Mouse (Mus musculus): ENCODE measurements around the gene Tmem256. TPM values are rescaled to one million over a fixed set of nuclear protein-coding genes. Genes with fewer than 3 reads are reported as not detected.
A peak's percentile ranks its signal among the peaks of the same experiment; 100 is the strongest.

Tmem256 gene
- total and polyA plus RNA-seq, 2 experiments = 284 to 353 TPM

- H3K79me2 ChIP-seq (ENCODE audit: control insufficient read depth, insufficient read depth, low read length) = no peaks in the 10 kb centered on the region
- 0 out of 2 replicates have a peak, but pooled peaks cover 3% of the 10 kb centered on the region for H3K27me3 ChIP-seq (ENCODE audit: control insufficient read depth, insufficient read depth, low read length)
- peak overlapping the region; percentile 90 for H3K9ac ChIP-seq (ENCODE audit: low read depth, low read length)
- peak overlapping the region; percentile 94 for H3K27ac ChIP-seq (replicated peaks; ENCODE audit: insufficient read depth, low read depth, low read length)
- no peak for TF ChIP-seq POLR2A (IDR thresholded peaks at IDR 0.05; ENCODE audit: extremely low read depth, insufficient read depth, low read length)
- no peak for TF ChIP-seq CTCF (IDR thresholded peaks at IDR 0.05; ENCODE audit: low read depth, low read length)
- peak; percentile 56 for DNase-seq (ENCODE audit: extremely low read depth, low read depth, low spot score)
- WGBS = under 1% methylated on average over 7 of the region's 7 CpGs
- H3K4me3 ChIP-seq (ENCODE audit: insufficient read depth, low read depth, low read length) = peak overlapping the region; percentile 94
- no peaks in the 10 kb centered on the region for H3K36me3 ChIP-seq (ENCODE audit: control insufficient read depth, insufficient read depth, low read length)
- peaks cover 2% of the 10 kb centered on the region for H3K4me1 ChIP-seq (ENCODE audit: control insufficient read depth, insufficient read depth, low read length)
These were observed 395 bp downstream of the Tmem256 start for GRCm38 (mm10) chr11:69838714-69839104.

DNA sequence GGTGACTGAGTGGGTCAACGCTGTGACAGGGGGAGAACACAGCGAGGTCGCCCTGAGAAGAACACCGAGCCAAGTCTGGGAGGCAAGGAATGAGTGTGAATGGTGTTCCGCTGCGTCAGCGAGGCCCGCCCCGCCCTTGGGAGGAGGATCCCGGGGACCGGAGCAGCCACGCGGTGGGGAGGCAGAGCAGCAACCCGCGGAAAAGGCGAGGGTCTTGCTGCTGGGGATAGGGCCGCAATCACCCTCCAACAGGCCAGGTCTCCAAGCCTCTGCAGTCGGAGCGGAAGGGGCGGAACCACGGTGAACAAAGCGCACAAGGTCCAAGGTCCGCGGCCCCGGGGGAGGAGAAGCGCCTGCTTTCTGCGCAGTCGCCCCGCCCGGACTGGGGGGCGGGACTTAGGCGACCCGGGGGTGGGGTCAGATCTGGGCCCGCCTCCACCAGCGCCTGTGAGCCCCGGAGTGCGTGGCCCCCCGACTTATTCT is 7.9 kb downstream of the Tmem256 start, which contains the start of gene Plscr3:
Plscr3 (plus strand) TSS at position 179 of the 483 bp plus-strand sequence.
- no peak for TF ChIP-seq CTCF (IDR thresholded peaks at IDR 0.05; ENCODE audit: low read depth, low read length)
- TF ChIP-seq POLR2A (IDR thresholded peaks at IDR 0.05; ENCODE audit: extremely low read depth, insufficient read depth, low read length) = peak; percentile 96
- Histone ChIP-seq H3K27me3 (ENCODE audit: control insufficient read depth, insufficient read depth, low read length) (no peaks in the 10 kb centered on the region), H3K36me3 (ENCODE audit: control insufficient read depth, insufficient read depth, low read length) (no peaks in the 10 kb centered on the region; the same call in 1 of the 2 replicates), H3K79me2 (ENCODE audit: control insufficient read depth, insufficient read depth, low read length) (no peaks in the 10 kb centered on the region), H3K4me1 (ENCODE audit: control insufficient read depth, insufficient read depth, low read length) (peaks cover 8% of the 10 kb centered on the region), H3K9ac (ENCODE audit: low read depth, low read length) (peak within 1 kb of the TSS; percentile 79), H3K4me3 (ENCODE audit: insufficient read depth, low read depth, low read length) (peak within 1 kb of the TSS; percentile 66), H3K27ac (replicated peaks; ENCODE audit: insufficient read depth, low read depth, low read length) (peak within 1 kb of the TSS; percentile 89)
- under 1% methylated on average over 38 of the region's 38 CpGs for WGBS
- peak; percentile 89 for DNase-seq (ENCODE audit: extremely low read depth, low read depth, low spot score)

DNA sequence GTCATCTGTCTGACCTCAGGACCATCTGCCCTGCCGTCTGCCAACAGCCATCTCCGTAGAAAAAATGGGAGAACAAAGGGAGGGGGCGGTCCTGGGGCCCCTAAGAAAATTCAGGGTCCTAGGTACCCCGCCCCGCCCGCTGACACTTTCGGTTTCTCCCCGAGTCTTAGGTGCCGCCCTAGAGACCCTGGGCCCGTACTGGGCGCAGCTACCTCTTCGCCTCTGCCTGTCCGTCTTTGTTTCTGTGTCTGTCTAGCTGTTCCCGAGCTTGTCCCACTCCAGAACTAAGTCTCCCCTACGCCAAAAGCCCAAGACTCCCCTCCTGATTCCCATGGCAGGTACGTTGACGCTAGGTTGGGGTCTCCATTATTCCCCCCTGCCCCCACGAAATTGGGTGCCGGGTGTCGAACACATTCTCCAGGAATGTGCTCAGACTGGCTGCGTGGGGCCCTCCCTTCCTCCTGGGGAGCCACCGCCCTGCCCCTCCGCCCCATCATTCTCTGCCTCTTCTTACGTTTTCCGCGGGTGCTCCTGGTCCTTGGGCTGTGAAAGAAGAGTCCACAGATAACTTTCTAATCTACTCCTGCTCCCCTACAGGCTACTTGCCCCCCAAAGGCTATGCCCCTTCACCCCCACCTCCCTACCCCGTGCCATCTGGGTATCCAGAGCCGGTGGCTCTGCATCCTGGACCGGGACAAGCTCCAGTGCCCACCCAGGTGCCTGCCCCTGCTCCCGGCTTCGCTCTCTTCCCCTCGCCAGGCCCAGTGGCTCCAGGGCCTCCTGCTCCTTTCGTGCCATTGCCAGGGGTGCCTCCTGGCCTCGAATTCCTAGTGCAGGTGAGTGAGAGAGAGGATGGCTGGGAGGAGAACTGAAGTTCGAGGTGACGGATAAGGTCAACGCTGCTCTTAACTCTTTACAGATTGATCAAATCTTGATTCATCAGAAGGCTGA is 8.7 kb downstream of the Tmem256 start:
- 21% methylated on average over 37 of the region's 37 CpGs for WGBS
- Histone ChIP-seq H3K27ac (replicated peaks; ENCODE audit: insufficient read depth, low read depth, low read length) (peak overlapping the region; percentile 22), H3K4me1 (ENCODE audit: control insufficient read depth, insufficient read depth, low read length) (peaks cover 8% of the 10 kb centered on the region), H3K36me3 (ENCODE audit: control insufficient read depth, insufficient read depth, low read length) (no peaks in the 10 kb centered on the region; the same call in 1 of the 2 replicates), H3K4me3 (ENCODE audit: insufficient read depth, low read depth, low read length) (peak overlapping the region; percentile 66), H3K79me2 (ENCODE audit: control insufficient read depth, insufficient read depth, low read length) (no peaks in the 10 kb centered on the region), H3K9ac (ENCODE audit: low read depth, low read length) (peak overlapping the region; percentile 64), H3K27me3 (ENCODE audit: control insufficient read depth, insufficient read depth, low read length) (no peaks in the 10 kb centered on the region)
- no peak for DNase-seq (ENCODE audit: extremely low read depth, low read depth, low spot score)
- TF ChIP-seq CTCF (IDR thresholded peaks at IDR 0.05; ENCODE audit: low read depth, low read length) = no peak

DNA sequence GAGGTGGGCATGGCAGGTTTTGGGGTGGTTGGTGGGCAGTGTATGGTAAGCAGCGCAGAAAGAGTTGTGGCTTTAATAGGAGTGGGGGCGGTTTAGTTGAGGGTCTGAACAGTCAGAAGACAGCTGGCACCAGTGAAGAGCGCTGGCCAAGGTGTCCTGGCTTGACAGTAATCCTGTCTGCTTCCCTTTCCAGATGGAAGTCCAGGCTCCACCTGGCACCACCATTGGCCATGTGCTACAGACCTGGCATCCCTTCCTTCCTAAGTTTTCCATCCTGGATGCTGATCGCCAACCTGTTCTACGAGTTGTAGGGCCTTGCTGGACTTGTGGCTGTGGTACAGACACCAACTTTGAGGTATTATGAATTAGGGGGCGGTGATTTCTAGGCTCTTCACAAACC is 9.7 kb downstream of the Tmem256 start:
- H3K4me3 ChIP-seq (ENCODE audit: insufficient read depth, low read depth, low read length) = no peak overlapping the region
- DNase-seq (ENCODE audit: extremely low read depth, low read depth, low spot score) = no peak
- no peaks in the 10 kb centered on the region for H3K27me3 ChIP-seq (ENCODE audit: control insufficient read depth, insufficient read depth, low read length)
- H3K36me3 ChIP-seq (ENCODE audit: control insufficient read depth, insufficient read depth, low read length) = no peaks in the 10 kb centered on the region; the same call in 1 of the 2 replicates
- WGBS = over 99% methylated on average over 6 of the region's 6 CpGs
- H3K79me2 ChIP-seq (ENCODE audit: control insufficient read depth, insufficient read depth, low read length) = no peaks in the 10 kb centered on the region
- no peak overlapping the region for H3K27ac ChIP-seq (replicated peaks; ENCODE audit: insufficient read depth, low read depth, low read length)
- no peak for TF ChIP-seq CTCF (IDR thresholded peaks at IDR 0.05; ENCODE audit: low read depth, low read length)
- no peak for TF ChIP-seq POLR2A (IDR thresholded peaks at IDR 0.05; ENCODE audit: extremely low read depth, insufficient read depth, low read length)
- H3K9ac ChIP-seq (ENCODE audit: low read depth, low read length) = no peak overlapping the region
- H3K4me1 ChIP-seq (ENCODE audit: control insufficient read depth, insufficient read depth, low read length) = peaks cover 8% of the 10 kb centered on the region

- H3K27ac ChIP-seq (replicated peaks; ENCODE audit: insufficient read depth, low read depth, low read length) = 0 out of 2 replicates have a peak overlapping the region, but pooled peaks have one; percentile 17
- H3K36me3 ChIP-seq (ENCODE audit: control insufficient read depth, insufficient read depth, low read length) = no peaks in the 10 kb centered on the region; the same call in 1 of the 2 replicates
- 78% methylated on average over 9 of the region's 9 CpGs for WGBS
- no peaks in the 10 kb centered on the region for H3K27me3 ChIP-seq (ENCODE audit: control insufficient read depth, insufficient read depth, low read length)
- H3K79me2 ChIP-seq (ENCODE audit: control insufficient read depth, insufficient read depth, low read length) = no peaks in the 10 kb centered on the region
- TF ChIP-seq CTCF (IDR thresholded peaks at IDR 0.05; ENCODE audit: low read depth, low read length) (no peak), POLR2A (IDR thresholded peaks at IDR 0.05; ENCODE audit: extremely low read depth, insufficient read depth, low read length) (no peak)
- peaks cover 8% of the 10 kb centered on the region for H3K4me1 ChIP-seq (ENCODE audit: control insufficient read depth, insufficient read depth, low read length)
- H3K9ac ChIP-seq (ENCODE audit: low read depth, low read length) = no peak overlapping the region
- H3K4me3 ChIP-seq (ENCODE audit: insufficient read depth, low read depth, low read length) = no peak overlapping the region
- no peak for DNase-seq (ENCODE audit: extremely low read depth, low read depth, low spot score)
These were observed 10.8 kb downstream of the Tmem256 start for GRCm38 (mm10) chr11:69849128-69849527.
